Mouse (Mus musculus): ENCODE measurements at regions not wholly inside any gene's neighbourhood (a gene's known extent, or its start where the extent isn't known, plus 50 kb on each side); places are given as distances from the start of the nearest gene placed in this dataset.

DNA sequence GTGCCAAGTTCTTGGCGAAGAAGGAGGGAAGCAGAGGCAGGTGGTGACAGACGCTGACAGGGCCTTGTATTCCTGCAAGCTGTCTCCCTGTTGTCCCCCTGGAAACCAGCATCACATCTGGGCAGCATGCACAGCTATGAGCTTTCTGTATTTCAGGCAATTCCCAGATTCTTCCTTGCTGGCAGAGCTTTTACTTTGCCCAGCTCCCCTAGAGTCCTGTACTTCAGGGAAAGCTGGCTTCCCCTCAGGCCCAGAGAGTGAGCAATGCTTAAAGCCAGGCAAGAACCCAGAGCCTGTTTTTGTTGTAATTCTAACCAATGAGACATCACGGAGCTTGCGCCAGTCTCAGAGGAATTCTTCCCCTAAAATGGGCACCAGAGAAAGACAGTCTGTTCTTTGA lies 238.3 kb upstream of the Gm4791 start:
- H3K9me3 ChIP-seq (ENCODE audit: control insufficient read depth, low read length), result no peaks in the 10 kb centered on the region
- no peak overlapping the region for H3K27ac ChIP-seq (ENCODE audit: low read depth, low read length)
- WGBS, result 68% methylated on average over 4 of the region's 4 CpGs
- ATAC-seq (ENCODE audit: low FRiP score) (no peak), DNase-seq (ENCODE audit: low spot score) (no peak)
- H3K9ac ChIP-seq (ENCODE audit: low read depth, low read length), result no peak overlapping the region
- H3K4me3 ChIP-seq (ENCODE audit: low read depth, low read length), result no peak overlapping the region
- H3K4me2 ChIP-seq (replicated peaks; ENCODE audit: low read depth, low read length), result no peak overlapping the region
- no peaks in the 10 kb centered on the region for H3K4me1 ChIP-seq (replicated peaks; ENCODE audit: control insufficient read depth, insufficient read depth, low read length)
- no peaks in the 10 kb centered on the region for H3K36me3 ChIP-seq (ENCODE audit: control insufficient read depth, insufficient read depth, low read length)
- H3K27me3 ChIP-seq (ENCODE audit: control insufficient read depth, insufficient read depth, low read length), result no peaks in the 10 kb centered on the region

DNA sequence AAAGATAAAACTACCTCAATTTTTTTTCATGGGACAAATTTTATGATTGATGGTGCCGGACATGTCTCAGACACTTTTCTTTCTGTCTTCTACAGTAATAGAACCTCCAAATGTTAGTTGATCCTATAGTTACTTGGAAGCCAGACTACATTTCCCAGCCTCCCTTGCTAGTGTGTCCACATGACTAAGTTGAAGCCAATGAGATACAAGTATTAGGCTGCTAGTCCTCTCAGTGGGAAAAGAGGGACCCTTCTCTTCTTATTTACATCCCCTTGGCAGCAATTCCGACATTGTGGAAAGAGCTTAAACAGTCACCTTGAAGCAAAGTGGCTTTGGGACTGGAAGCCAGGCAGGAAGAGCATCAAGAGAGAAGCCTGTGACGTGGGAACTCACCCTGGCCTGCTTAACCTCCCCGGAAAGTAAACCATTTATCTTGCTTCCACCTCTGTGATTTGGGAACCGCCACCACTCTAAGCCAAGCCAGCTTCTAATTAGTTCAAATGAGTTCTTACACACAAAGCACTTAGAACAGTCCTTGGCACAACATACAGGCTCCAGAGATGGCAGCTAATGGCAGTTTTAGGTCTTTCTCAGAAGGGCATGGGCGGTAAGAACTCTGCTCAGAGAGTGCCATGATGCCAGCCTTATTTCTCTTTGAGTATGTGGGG lies 241.4 kb upstream of the Gm4791 start:
- ATAC-seq (ENCODE audit: low FRiP score) (no peak), DNase-seq (ENCODE audit: low spot score) (no peak)
- no peaks in the 10 kb centered on the region for H3K9me3 ChIP-seq (ENCODE audit: control insufficient read depth, low read length)
- H3K4me3 ChIP-seq (ENCODE audit: low read depth, low read length), result no peak overlapping the region
- no peak overlapping the region for H3K27ac ChIP-seq (ENCODE audit: low read depth, low read length)
- H3K27me3 ChIP-seq (ENCODE audit: control insufficient read depth, insufficient read depth, low read length), result no peaks in the 10 kb centered on the region
- no peaks in the 10 kb centered on the region for H3K36me3 ChIP-seq (ENCODE audit: control insufficient read depth, insufficient read depth, low read length)
- H3K9ac ChIP-seq (ENCODE audit: low read depth, low read length), result no peak overlapping the region
- 77% methylated on average over 6 of the region's 6 CpGs for WGBS
- H3K4me1 ChIP-seq (replicated peaks; ENCODE audit: control insufficient read depth, insufficient read depth, low read length), result no peaks in the 10 kb centered on the region
- no peak overlapping the region for H3K4me2 ChIP-seq (replicated peaks; ENCODE audit: low read depth, low read length)

DNA sequence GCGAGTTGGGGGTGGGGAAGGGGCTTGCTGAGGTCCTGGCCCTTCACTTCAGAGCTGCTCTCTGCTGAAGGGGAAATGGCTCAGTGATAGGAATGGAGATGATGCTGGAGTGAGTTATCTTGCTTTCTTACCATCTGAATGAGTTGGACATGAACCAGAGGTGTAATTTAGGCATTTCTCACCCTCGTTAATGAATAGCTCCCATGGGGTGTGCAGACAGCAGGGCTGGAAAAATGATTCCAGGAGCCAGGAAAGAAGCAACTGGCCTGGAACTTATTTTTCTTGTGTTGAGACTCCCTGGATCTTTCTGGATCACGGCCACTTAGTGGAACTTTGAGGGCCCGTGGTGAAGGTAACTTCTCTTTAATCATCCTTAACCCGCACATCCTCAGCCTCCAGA lies 246.6 kb upstream of the Gm4791 start:
- no peak for ATAC-seq (ENCODE audit: low FRiP score)
- no peaks in the 10 kb centered on the region for H3K4me1 ChIP-seq (replicated peaks; ENCODE audit: control insufficient read depth, insufficient read depth, low read length)
- H3K9ac ChIP-seq (ENCODE audit: low read depth, low read length), result no peak overlapping the region
- H3K4me2 ChIP-seq (replicated peaks; ENCODE audit: low read depth, low read length), result no peak overlapping the region
- WGBS, result 53% methylated on average over 5 of the region's 5 CpGs
- no peaks in the 10 kb centered on the region for H3K9me3 ChIP-seq (ENCODE audit: control insufficient read depth, low read length)
- no peak overlapping the region for H3K4me3 ChIP-seq (ENCODE audit: low read depth, low read length)
- H3K27me3 ChIP-seq (ENCODE audit: control insufficient read depth, insufficient read depth, low read length), result no peaks in the 10 kb centered on the region
- DNase-seq (ENCODE audit: low spot score), result no peak
- no peak overlapping the region for H3K27ac ChIP-seq (ENCODE audit: low read depth, low read length)
- no peaks in the 10 kb centered on the region for H3K36me3 ChIP-seq (ENCODE audit: control insufficient read depth, insufficient read depth, low read length)

DNA sequence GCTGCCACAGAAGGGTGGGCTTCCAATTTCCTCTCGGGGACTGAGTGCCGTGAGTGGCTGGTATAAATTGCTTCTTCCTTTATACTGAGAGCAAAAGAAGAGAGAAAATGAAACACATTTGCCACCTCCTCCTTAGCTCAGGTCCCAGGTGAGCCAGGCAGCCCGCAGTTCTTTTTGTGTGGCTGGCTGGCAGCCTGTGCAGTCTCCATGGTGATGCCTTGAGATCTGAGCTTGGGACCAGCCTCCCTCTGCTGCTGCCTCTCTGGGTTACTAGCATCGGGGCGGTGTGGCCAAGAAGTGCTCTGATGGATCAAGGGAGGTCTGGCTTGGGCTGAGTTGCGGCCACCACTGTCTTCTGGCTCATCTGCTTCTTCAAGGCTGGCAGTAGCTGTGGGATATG lies 249.1 kb upstream of the Gm4791 start:
- Histone ChIP-seq H3K36me3 (ENCODE audit: control insufficient read depth, insufficient read depth, low read length) (no peaks in the 10 kb centered on the region), H3K27me3 (ENCODE audit: control insufficient read depth, insufficient read depth, low read length) (no peaks in the 10 kb centered on the region), H3K27ac (ENCODE audit: low read depth, low read length) (no peak overlapping the region), H3K4me1 (replicated peaks; ENCODE audit: control insufficient read depth, insufficient read depth, low read length) (no peaks in the 10 kb centered on the region), H3K4me3 (ENCODE audit: low read depth, low read length) (no peak overlapping the region), H3K4me2 (replicated peaks; ENCODE audit: low read depth, low read length) (no peak overlapping the region), H3K9ac (ENCODE audit: low read depth, low read length) (no peak overlapping the region), H3K9me3 (ENCODE audit: control insufficient read depth, low read length) (no peaks in the 10 kb centered on the region)
- no peak for DNase-seq (ENCODE audit: low spot score)
- 73% methylated on average over 6 of the region's 6 CpGs for WGBS
- ATAC-seq (ENCODE audit: low FRiP score), result no peak

DNA sequence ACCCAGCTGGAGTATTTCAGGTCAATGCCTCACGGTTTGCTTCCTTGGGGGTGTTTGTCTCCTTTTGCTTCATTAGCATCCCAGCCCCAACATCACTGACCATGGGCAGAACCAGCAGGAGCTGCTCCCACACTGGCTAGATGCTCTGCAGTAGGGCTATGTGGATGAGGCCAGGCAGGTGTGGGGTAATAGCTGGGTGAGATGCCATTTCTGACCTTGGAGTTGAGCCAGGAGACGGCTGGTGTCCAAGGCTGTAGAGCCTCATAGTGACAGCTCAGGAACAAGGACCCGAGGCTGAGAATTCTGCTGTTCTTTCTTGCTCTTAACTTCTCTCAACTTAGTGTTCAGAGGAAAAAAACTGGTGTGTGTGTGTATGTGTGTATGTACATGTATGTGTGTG lies 252.3 kb upstream of the Gm4791 start:
- no peaks in the 10 kb centered on the region for H3K36me3 ChIP-seq (ENCODE audit: control insufficient read depth, insufficient read depth, low read length)
- H3K4me1 ChIP-seq (replicated peaks; ENCODE audit: control insufficient read depth, insufficient read depth, low read length), result no peaks in the 10 kb centered on the region
- no peak overlapping the region for H3K4me2 ChIP-seq (replicated peaks; ENCODE audit: low read depth, low read length)
- no peak overlapping the region for H3K4me3 ChIP-seq (ENCODE audit: low read depth, low read length)
- no peak overlapping the region for H3K9ac ChIP-seq (ENCODE audit: low read depth, low read length)
- H3K27me3 ChIP-seq (ENCODE audit: control insufficient read depth, insufficient read depth, low read length), result no peaks in the 10 kb centered on the region
- no peaks in the 10 kb centered on the region for H3K9me3 ChIP-seq (ENCODE audit: control insufficient read depth, low read length)
- ATAC-seq (ENCODE audit: low FRiP score), result no peak
- no peak for DNase-seq (ENCODE audit: low spot score)
- 79% methylated on average over 3 of the region's 3 CpGs for WGBS
- no peak overlapping the region for H3K27ac ChIP-seq (ENCODE audit: low read depth, low read length)

DNA sequence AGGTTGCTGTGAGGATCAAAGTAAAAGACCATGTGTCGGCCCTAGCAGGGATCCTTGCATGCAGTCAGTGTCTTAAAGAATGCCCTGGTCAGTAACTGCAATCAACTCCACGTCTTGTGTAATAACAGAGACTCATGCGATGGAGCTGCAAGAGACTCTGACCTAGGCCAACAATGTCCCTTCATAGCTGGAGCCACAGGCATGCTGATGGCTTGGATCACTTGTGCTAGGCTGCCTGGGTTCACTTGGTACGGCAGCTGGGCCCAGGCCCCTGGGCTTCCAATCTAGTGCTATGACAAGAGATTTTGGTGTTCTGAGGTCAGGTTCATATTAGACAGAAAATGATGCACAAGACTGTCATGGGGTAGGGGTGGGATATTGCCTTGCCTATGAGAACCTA lies 258.0 kb upstream of the Gm4791 start:
- H3K9ac ChIP-seq (ENCODE audit: low read depth, low read length), result no peak overlapping the region
- H3K36me3 ChIP-seq (ENCODE audit: control insufficient read depth, insufficient read depth, low read length), result no peaks in the 10 kb centered on the region
- DNase-seq (ENCODE audit: low spot score) (no peak), ATAC-seq (ENCODE audit: low FRiP score) (no peak)
- H3K27ac ChIP-seq (ENCODE audit: low read depth, low read length), result no peak overlapping the region
- H3K27me3 ChIP-seq (ENCODE audit: control insufficient read depth, insufficient read depth, low read length), result no peaks in the 10 kb centered on the region
- no peak overlapping the region for H3K4me2 ChIP-seq (replicated peaks; ENCODE audit: low read depth, low read length)
- H3K9me3 ChIP-seq (ENCODE audit: control insufficient read depth, low read length), result no peaks in the 10 kb centered on the region
- H3K4me3 ChIP-seq (ENCODE audit: low read depth, low read length), result no peak overlapping the region
- H3K4me1 ChIP-seq (replicated peaks; ENCODE audit: control insufficient read depth, insufficient read depth, low read length), result no peaks in the 10 kb centered on the region; the same call in 1 of the 2 replicates
- 83% methylated on average over 4 of the region's 4 CpGs for WGBS

- H3K9me3 ChIP-seq (ENCODE audit: control insufficient read depth, low read length), result no peaks in the 10 kb centered on the region
- H3K27ac ChIP-seq (ENCODE audit: low read depth, low read length), result no peak overlapping the region
- H3K27me3 ChIP-seq (ENCODE audit: control insufficient read depth, insufficient read depth, low read length), result no peaks in the 10 kb centered on the region
- WGBS, result 72% methylated on average over 3 of the region's 3 CpGs
- H3K9ac ChIP-seq (ENCODE audit: low read depth, low read length), result no peak overlapping the region
- no peaks in the 10 kb centered on the region; the same call in 1 of the 2 replicates for H3K4me1 ChIP-seq (replicated peaks; ENCODE audit: control insufficient read depth, insufficient read depth, low read length)
- H3K4me3 ChIP-seq (ENCODE audit: low read depth, low read length), result no peak overlapping the region
- H3K4me2 ChIP-seq (replicated peaks; ENCODE audit: low read depth, low read length), result no peak overlapping the region
- ATAC-seq (ENCODE audit: low FRiP score), result no peak
- no peaks in the 10 kb centered on the region for H3K36me3 ChIP-seq (ENCODE audit: control insufficient read depth, insufficient read depth, low read length)
- DNase-seq (ENCODE audit: low spot score), result no peak
These were observed 259.2 kb upstream of the Gm4791 start for GRCm38 (mm10) chr9:46739341-46739740.

GRCm38 (mm10) chr9:46738634-46739033 lies 259.9 kb upstream of the Gm4791 start:
- no peak overlapping the region for H3K9ac ChIP-seq (ENCODE audit: low read depth, low read length)
- H3K4me3 ChIP-seq (ENCODE audit: low read depth, low read length), result no peak overlapping the region
- no peaks in the 10 kb centered on the region for H3K36me3 ChIP-seq (ENCODE audit: control insufficient read depth, insufficient read depth, low read length)
- no peak overlapping the region for H3K27ac ChIP-seq (ENCODE audit: low read depth, low read length)
- H3K27me3 ChIP-seq (ENCODE audit: control insufficient read depth, insufficient read depth, low read length), result no peaks in the 10 kb centered on the region
- no peak for DNase-seq (ENCODE audit: low spot score)
- H3K4me1 ChIP-seq (replicated peaks; ENCODE audit: control insufficient read depth, insufficient read depth, low read length), result no peaks in the 10 kb centered on the region; the same call in 1 of the 2 replicates
- H3K4me2 ChIP-seq (replicated peaks; ENCODE audit: low read depth, low read length), result no peak overlapping the region
- 63% methylated on average over 3 of the region's 3 CpGs for WGBS
- ATAC-seq (ENCODE audit: low FRiP score), result no peak
- H3K9me3 ChIP-seq (ENCODE audit: control insufficient read depth, low read length), result no peaks in the 10 kb centered on the region

- no peak overlapping the region for H3K4me3 ChIP-seq (ENCODE audit: low read depth, low read length)
- H3K9ac ChIP-seq (ENCODE audit: low read depth, low read length), result no peak overlapping the region
- no peaks in the 10 kb centered on the region for H3K27me3 ChIP-seq (ENCODE audit: control insufficient read depth, insufficient read depth, low read length)
- H3K27ac ChIP-seq (ENCODE audit: low read depth, low read length), result no peak overlapping the region
- no peaks in the 10 kb centered on the region; the same call in 1 of the 2 replicates for H3K4me1 ChIP-seq (replicated peaks; ENCODE audit: control insufficient read depth, insufficient read depth, low read length)
- no peak for DNase-seq (ENCODE audit: low spot score)
- no peaks in the 10 kb centered on the region for H3K9me3 ChIP-seq (ENCODE audit: control insufficient read depth, low read length)
- H3K36me3 ChIP-seq (ENCODE audit: control insufficient read depth, insufficient read depth, low read length), result no peaks in the 10 kb centered on the region
- H3K4me2 ChIP-seq (replicated peaks; ENCODE audit: low read depth, low read length), result no peak overlapping the region
- ATAC-seq (ENCODE audit: low FRiP score), result no peak
- 62% methylated on average over 4 of the region's 4 CpGs for WGBS
These were observed 260.5 kb upstream of the Gm4791 start for GRCm38 (mm10) chr9:46738056-46738455.
